Mouse (Mus musculus) activated CD4-positive, CD25-positive, alpha-beta regulatory T cell, adult 4 months (primary cell): ENCODE data around the gene Zfp992. TPM values are rescaled to one million over a fixed set of nuclear protein-coding genes. Genes with fewer than 3 reads are reported as not detected.
"Not testable (repeated sequence)": the region's sequence is repeated elsewhere in the genome, so short reads cannot be mapped to it uniquely, and the experiment has no call there.

ENCODE experiments used
- ATAC-seq: one replicate; pipeline ENCODE4 v1.8.0; 2017
- polyA plus RNA-seq, 2 experiments: library from polyadenylated mRNA; unstranded; fragments of 100-300 nt; shearing (Covaris generic); gene quantifications; one replicate each; pipeline ENCODE4 v1.2.1; 2017

Gene Zfp992
- polyA plus RNA-seq, 2 experiments from 2014 or later, result 2.3 to 3.0 TPM

DNA sequence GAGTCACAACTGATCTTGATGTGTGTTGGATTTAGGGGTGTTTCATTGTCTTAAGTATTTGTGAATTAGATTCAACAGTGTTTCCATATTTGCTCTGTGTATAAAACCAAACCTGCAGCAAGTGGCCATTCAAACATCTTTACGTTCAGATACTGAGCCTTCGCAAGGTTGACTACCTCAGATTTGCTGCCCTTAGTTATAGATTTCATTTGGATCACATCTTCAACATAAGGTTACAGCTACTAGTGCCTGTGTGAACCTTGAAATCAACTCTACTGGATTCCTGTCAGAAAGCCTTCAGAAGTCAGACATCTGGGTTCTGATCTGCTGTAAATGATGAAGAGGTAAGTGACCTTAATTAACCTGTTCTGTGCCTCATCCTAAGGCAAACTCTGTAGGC, 27.4 kb downstream of the Zfp992 start:
- ATAC-seq, result not testable (repeated sequence)

DNA sequence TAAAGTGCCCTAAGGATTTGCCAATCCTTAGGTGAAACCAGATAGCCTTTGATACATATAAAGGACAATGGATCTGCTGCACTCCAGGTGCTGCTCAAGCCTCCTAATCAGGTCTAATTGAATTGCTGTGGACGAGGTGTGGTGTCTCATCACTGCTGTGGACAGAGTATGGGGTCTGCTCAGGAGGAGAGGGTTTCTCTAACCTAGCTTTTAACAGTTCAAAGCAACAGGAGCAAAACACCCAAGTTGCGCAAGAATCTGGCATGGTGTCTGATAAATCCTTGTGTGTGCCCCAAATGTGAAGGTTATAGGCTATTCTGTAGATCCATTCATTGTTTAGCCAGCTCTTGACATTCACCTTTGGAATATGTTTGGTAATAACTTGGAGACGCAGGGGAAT, 28.1 kb downstream of the Zfp992 start:
- ATAC-seq, result not testable (repeated sequence)

DNA sequence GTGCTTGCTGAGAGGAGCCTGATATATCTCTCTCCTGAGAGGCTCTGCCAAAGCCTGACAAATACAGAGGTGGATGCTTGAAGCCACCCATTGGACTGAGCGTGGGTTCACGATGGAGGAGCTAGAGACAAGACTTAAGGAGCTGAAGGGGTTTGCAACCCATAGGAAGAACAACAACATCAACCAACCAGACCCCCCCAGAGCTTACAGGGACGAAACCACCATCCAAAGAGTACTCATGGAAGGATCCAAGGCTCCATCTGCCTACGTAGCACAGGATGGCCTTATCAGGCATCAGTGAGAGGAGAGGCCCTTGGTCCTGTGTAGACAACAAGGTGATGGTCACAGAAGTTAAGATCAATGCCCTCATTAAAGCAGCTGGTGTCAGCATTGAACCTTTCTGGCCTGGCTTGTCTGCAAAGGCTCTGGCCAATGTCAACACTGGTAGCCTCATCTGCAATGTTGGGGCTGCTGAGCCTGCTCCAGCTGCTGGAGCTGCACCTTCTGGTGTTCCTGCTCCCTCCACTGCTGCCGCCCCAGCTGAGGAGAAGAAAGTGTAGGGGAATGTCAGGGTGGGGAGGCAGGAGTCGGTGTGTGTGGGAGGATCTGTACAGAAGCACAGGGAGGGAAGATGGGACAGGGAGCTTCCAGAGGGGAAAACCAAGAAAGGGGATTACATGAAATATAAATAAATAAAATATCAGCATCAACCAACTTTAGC, 31.7 kb downstream of the Zfp992 start:
- not testable (repeated sequence) for ATAC-seq

DNA sequence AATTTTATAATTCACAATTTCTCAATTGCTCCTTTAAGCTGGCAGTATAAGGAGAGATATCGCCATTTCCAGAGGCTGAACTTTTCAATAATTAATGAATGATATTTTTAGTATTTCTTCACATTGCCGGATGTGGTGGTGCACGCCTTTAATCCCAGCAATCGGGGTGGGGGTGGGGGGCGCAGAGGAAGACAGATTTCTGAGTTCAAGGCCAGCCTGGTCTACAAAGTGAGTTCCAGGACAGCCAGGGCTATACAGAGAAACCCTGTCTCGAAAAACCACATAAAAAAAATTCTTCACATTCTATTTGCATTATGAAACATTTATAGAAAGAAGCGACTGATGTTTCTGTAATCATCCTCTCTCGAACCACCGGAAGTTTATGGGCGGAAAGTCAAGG, 33.7 kb downstream of the Zfp992 start:
- ATAC-seq, result not testable (repeated sequence)

DNA sequence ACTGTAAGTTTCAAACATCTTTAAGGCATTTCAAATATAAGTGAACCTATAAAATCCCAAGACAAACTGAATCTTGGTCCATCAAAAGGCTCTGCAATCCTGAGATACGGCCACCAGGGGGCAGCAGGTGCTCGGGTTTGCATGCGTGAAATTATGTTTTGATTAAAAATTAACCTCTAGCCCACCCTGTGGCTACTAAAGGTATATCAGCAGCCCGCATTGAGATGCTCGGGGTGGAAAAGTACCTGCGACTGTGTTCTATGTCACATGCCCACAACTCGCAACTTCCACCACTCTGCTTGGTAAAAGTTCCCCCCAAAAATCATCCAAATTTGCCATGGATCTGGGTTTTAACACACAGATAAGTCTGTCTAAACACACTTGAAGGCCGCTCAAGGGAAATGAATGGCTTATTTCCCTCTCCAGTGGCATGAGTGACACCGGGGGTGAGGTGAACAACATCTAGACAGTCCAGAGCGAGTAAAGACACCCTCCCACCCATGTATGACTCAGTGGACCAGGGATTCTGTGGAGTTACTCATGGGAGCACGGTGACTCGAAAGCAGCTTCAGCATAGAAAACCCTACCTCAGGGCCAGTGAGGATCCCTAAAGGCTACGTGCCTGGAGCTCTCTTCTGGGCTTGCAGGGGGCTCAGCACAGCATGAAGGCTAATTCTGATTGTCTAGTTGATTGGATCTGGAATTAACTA, 34.9 kb downstream of the Zfp992 start:
- peak; percentile 17 for ATAC-seq

DNA sequence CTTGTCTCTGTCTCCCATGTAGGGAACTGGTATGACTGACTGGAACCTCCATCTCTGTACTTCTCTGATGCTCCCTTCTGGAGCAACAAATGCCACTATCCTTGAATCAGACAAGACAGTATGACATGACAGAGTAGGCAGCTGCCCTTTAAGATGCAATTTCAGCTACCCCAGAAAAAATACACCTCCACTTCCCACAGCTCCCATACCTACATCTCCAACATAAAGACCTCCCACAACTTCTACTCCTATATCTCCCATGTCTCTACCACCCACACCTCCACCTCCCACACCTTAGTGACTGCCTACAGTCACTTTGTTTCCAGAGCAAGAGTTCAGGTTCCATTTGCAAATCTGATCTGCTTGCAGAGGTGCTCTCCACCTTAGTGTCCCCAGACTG, 35.9 kb downstream of the Zfp992 start:
- ATAC-seq, result not testable (repeated sequence)

DNA sequence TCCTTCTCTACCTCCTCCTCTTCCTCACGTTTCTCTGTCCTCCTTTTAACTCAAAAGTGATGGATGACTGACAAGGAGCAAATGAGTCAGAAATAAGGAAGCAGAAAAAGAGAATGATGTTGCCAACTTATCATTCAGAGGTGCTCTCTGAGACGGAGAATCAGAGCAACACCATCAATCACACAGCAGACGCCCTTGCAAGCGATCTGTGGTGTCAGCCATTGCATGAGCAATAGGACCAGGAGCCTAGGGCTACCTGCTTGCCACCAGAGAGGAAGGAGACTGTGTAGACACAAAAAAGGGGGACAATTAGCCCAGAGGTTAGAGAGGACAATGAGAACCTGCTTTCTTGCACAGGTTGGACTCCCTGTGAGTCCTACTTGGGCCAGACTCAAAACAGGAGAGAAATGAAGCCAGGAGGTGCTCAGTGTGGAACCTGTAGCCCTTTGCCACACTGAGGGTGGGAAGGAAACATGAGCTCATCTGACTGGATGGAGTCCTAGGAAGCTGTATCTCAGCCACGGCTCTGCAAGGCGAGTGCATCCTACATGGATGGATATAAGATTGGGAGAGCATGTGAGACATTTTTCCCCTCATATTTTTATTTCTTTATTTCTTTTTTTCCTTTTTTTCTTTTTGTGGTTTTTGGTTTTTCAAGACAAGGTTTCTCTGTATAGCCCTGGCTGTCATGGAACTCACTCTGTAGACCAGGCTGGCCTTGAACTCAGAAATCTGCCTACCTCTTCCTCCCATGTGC, 36.5 kb downstream of the Zfp992 start:
- not testable (repeated sequence) for ATAC-seq

DNA sequence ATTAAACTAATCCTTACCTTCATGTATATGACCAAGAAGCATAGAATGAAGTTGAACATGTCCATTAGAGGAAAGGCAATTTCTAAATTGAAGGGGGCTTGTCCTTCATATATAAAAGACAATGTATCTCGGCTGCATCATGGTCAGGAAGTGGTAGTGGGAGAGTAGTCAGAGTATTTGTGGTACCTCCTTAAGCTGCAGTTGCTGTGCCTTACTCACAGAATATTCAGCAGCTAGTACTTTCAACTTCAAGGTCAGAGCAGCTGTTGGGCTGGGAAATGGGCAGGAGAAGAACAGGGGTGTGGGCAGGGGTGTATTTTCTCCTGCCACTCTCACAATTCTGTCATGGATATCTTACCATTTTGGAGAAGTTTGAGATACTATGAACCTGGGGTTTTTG, 37.9 kb downstream of the Zfp992 start:
- ATAC-seq, result not testable (repeated sequence)

DNA sequence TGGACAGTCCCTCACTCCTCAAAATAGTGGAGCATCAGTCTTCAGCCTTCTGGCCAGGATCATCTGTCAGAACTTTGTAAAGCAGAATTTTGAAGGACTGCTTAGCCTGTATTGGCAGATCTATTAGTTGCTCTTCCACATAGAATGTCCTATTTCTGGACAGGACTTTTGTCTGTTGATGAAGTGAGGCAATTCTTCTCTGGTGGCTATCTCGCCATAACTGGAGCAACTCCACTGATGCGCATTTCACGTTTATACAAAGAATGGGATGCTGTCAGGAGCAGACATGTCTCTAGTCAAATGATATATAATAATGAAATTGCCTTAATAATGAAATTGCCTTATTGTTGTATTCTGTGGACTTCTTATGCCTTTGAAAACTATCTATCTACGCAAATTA, 40.4 kb downstream of the Zfp992 start:
- ATAC-seq, result not testable (repeated sequence)

DNA sequence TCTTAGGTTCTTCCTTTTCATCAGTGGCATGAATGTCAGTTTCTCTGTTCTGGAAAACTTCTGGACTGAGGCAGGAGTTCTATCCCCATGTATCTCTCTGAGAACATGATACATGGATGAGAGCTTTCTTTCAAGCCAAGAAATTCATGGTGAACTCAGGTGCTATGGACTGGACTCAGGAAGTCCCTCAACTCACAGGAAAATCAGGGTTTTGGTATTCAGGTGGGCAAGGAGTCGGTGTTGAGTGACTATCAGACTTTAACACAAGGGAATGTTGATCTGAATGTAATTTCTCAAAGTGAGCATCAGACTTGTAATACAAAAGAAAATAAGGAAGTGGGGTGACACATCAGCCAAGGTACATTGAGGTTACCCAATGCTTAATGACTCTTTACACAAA, 43.2 kb downstream of the Zfp992 start:
- ATAC-seq, result not testable (repeated sequence)

DNA sequence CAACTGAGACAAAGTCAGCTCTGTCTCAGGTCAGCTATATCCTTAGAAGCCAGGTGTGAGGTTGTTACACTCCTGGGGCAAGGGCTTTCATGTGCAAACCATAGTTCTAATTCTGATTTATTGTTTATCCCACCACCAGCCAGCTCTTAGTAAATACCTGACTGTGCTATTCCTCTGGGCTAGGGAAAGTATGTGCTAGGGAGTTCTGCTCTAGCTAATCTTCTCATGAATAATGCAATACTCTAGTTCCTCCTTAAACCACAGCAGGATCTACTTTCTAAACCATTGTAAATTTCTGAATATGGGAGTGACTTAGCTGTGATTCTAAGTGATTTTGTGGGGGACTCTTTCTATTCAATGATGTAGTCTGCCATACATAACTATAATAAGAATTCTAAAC, 43.6 kb downstream of the Zfp992 start:
- ATAC-seq, result no peak

DNA sequence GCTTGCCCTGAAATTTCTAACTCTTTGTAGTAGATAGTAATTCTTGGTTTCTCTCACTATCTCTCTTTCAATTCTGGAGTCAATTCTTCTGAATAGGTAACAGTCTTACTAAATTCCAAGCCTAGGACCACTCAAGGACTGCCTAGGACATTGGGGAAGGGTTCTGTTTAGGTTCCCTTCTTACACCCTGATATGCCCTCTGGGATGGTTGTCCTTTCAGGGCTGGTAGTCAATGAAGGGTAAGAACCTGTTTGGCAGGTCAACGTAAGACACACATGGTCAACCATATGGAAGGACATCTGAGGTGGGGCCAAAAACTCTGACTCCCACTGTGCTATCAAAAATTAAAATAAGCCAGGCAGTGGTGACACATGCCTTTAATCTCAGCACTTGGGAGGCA, 44.0 kb downstream of the Zfp992 start:
- ATAC-seq, result no peak

DNA sequence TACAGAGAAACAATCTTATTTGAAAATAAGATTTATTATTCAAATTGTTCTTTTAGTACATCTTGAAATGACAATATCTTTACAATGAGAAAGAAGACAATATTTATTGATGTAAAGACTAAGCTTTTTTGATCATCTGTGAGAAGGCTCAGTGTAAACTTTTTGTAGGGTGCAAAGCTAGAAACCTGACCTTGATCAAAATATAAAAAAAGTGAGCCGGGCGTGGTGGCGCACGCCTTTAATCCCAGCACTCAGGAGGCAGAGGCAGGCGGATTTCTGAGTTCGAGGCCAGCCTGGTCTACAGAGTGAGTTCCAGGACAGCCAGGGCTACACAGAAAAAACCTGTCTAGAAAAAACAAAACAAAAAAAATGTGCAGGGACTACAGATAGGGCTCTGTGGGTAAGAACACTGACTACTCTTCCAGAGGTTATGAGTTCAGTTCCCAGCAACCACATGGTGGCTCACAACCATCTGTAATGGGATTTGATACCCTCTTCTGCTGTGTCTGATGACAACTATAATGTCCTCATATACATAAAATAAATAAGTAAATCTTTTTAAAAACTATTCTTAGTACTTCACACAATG, 44.6 kb downstream of the Zfp992 start:
- not testable (repeated sequence) for ATAC-seq

DNA sequence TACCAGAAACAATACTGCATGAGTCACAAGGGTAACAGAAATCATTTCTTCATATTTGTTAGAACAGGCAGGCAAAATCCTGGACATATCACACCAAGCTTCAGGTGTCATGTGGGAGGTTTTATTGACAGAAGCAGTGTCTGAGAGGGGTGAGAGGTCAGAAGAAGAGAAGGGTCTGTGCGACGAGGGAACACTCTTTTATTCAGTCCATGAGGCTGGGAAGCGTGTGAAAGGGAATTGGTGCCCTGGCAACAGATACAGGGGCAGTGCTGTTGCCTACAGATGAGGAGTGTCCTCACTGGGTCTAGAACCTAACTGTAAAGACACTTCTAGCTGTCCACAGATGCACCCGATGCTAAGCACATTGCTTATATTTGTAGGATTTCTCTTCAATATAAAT, 46.2 kb downstream of the Zfp992 start:
- no peak for ATAC-seq

DNA sequence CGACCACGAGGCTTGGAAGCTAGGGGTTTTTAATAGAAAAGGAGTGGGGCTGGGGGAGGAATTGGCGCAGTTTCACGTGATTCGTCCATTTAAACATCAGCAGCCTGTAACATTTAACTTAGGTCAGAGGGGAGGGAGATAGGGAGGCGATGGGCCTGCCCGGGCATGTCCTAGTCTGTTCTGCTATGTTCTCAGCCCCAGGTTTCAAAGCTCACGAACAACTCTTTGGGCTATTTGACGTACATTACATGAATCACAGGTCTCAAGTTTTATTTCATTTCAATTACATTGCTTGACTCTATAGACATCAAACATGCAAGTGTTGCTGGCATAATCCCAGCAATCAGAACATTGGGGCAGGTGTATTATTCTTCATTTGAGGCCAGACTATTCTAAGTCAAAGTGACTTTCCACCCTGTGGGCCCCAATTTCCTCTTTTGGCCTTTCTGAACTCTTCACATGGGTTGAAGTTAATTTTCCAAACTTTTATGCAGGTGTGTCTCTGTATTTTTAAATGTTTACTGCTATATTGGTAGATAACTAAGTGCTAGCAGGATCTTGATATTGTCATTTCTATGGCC, 49.0 kb downstream of the Zfp992 start:
- not testable (repeated sequence) for ATAC-seq

DNA sequence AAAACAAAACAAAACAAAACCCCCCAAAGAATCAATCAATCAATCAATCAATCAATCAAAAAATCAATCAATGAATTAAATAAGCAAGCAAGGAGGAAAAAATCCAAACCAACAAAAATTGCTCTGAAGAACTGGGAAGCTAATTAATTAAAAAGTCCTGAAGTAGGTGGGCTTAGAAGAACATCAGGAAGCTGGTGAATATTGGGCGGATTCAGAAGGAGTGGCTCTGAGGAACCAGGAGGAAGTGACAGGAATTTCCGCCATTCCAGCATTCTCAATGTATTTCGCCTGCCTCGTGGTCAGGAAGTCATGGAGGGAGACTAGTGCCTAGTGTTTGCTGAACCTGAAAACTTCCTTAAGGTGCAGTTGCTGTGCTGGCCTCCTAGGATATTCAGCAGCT, 52.9 kb downstream of the Zfp992 start, which contains the start of gene Zfp981:
Gene Zfp981 (plus strand): TSS at position 301 of the 400 bp plus-strand sequence.
- not testable (repeated sequence) for ATAC-seq

DNA sequence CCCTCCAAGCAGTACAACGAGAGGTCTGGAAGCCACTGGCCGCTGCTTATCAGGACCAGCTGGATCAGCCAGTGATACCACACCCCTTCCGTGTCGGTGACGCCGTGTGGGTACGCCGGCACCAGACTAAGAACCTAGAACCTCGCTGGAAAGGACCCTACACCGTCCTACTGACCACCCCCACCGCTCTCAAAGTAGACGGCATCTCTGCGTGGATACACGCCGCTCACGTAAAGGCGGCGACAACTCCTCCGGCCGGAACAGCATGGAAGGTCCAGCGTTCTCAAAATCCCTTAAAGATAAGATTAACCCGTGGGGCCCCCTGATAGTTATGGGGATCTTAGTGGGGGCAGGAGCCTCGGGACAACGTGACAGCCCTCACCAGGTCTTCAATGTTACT, 60.2 kb downstream of the Zfp992 start:
- ATAC-seq, result not testable (repeated sequence)

DNA sequence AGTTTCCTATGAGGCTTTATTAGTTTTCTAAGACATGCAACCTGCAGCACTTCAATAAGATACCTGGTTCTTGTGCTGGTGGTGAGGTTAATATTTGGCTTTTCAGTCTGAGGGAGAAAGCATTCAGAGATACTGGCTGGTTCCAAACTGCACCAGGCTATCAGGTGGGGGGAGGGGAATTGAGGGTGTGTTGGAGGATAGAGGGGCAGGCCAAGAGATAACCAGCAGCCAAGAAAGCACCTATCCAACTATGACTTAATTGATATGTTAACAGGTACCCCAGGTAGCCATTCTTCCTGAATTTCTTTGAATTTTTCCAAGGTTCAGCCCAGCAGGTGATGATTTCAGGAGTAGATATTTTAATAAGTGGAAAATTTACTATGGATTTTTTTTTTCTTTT, 63.0 kb downstream of the Zfp992 start:
- not testable (repeated sequence) for ATAC-seq

DNA sequence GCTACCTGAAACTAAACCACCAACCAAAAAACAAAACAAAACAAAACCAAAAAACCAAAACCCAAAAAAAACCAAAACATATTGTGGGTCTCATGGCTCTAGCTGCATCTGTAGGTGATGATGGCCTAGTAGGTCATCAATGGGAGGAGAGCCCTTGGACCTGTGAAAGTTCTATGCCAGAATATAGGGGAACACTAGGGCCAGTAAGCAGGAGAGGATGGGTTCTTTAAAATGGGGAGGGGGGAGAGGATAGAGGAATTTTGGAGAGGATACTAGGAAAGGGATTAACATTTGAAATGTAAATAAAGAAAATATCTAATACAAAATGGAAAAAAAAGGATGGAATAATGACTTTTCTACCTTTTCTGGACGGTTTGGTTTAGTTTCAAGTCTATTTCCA, 67.7 kb downstream of the Zfp992 start:
- ATAC-seq, result no peak

DNA sequence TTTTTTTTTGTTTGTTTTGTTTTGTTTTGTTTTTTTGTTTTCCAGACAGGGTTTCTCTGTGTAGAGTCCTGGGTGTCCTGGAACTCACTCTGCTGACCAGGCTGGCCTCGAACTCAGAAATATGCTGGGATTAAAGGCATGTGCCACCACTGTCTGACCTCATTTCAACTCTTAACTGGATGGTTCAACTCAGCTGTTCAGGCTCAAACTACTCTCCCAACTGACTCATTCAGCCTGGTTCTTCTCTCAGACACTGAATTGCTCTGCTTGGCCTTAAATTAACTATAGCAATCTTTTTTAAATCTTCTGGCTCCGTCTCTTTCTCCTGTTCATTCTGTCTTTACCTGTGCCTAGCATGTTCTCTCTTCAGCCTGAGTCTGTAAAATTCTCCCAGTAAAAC, 68.3 kb downstream of the Zfp992 start:
- ATAC-seq, result not testable (repeated sequence)
